Mouse (Mus musculus) intestine, embryonic 16.5 days (tissue): ENCODE data around the gene Mark2. TPM values are rescaled to one million over a fixed set of nuclear protein-coding genes. Genes with fewer than 3 reads are reported as not detected.
A peak's percentile ranks its signal among the peaks of the same experiment; 100 is the strongest.

ENCODE experiments used
- ATAC-seq: fragments of 200-750 bp; cut with Nextera tagmentation; 2 replicates; pipeline ENCODE4 v1.8.0; 2017; ENCODE audit warnings: moderate TSS enrichment, moderate library complexity
- H3K27ac ChIP-seq: fragments of 300-500 bp; sonication (generic); 2 replicates; pipeline ENCODE4 v1.5.1; 2014; ENCODE audit warnings: mild to moderate bottlenecking, low read length
- H3K27me3 ChIP-seq: fragments of 300-500 bp; sonication (generic); replicated peaks from 2 replicates; pipeline ENCODE4 v1.6.1; 2014; ENCODE audit warnings: low read length, control low read depth, mixed read lengths; ENCODE audit not compliant: control insufficient read depth, insufficient read depth
- H3K36me3 ChIP-seq: fragments of 300-500 bp; sonication (generic); 2 replicates; pipeline ENCODE4 v1.6.1; 2014; ENCODE audit warnings: low read length, control low read depth; ENCODE audit not compliant: control insufficient read depth, insufficient read depth
- H3K4me1 ChIP-seq: fragments of 300-500 bp; sonication (generic); 2 replicates; pipeline ENCODE4 v1.6.1; 2014; ENCODE audit warnings: low read length, control low read depth, mixed read lengths; ENCODE audit not compliant: control insufficient read depth, insufficient read depth
- H3K4me2 ChIP-seq: fragments of 300-500 bp; sonication (generic); 2 replicates; pipeline ENCODE4 v1.6.1; 2014; ENCODE audit warnings: low read depth, low read length, control low read depth
- H3K4me3 ChIP-seq: fragments of 300-500 bp; sonication (generic); 2 replicates; pipeline ENCODE4 v1.5.1; 2014; ENCODE audit warnings: mild to moderate bottlenecking, low read length
- H3K9ac ChIP-seq: fragments of 300-500 bp; sonication (generic); 2 replicates; pipeline ENCODE4 v1.6.1; 2014; ENCODE audit warnings: low read depth, low read length
- H3K9me3 ChIP-seq: fragments of 300-500 bp; sonication (generic); 2 replicates; pipeline ENCODE4 v1.6.1; 2016; ENCODE audit warnings: low read length, control low read depth; ENCODE audit not compliant: control insufficient read depth
- WGBS: fragments of 180-500 bp; shearing (Covaris S2); extraction: QIAGEN DNeasy Blood & Tissue Kit; methylation state at CpG from one replicate; pipeline ENCODE4 v1.1.7; 2014; 5-methylcytosine and 5-hydroxymethylcytosine counted together
- polyA plus RNA-seq: library from polyadenylated mRNA; unstranded; fragments of >200 nt; fragmentation: Nextera tagmentation; extraction: Ambion mirVana; gene quantifications from 2 replicates; pipeline ENCODE4 v1.2.1, GENCODE M21; 2015

Mark2 gene
- polyA plus RNA-seq, 1 experiment from 2014 or later: 39.1 TPM

GRCm38 (mm10) chr19:7273486-7273885, 68.2 kb downstream of the Mark2 start:
- H3K36me3 ChIP-seq: peaks cover 26% of the 10 kb centered on the region

GRCm38 (mm10) chr19:7269290-7270044, 72.2 kb downstream of the Mark2 start:
- ATAC-seq: no peak
- Histone ChIP-seq H3K4me2 (peak overlapping the region; percentile 92), H3K27ac (no peak overlapping the region), H3K36me3 (peaks cover 16% of the 10 kb centered on the region), H3K9me3 (no peaks in the 10 kb centered on the region), H3K4me3 (peak overlapping the region; percentile 76), H3K9ac (peak overlapping the region; percentile 87), H3K27me3 (no peaks in the 10 kb centered on the region), H3K4me1 (peaks cover 45% of the 10 kb centered on the region)
- 18% methylated on average over 11 of the region's 11 CpGs for WGBS

More at GRCm38 (mm10) chr19:7273486-7273885, 68.2 kb downstream of the Mark2 start:
- peaks cover 14% of the 10 kb centered on the region for H3K4me1 ChIP-seq
- no peak overlapping the region for H3K27ac ChIP-seq
- 94% methylated on average over 4 of the region's 4 CpGs for WGBS
- ATAC-seq: no peak
- H3K4me2 ChIP-seq: no peak overlapping the region
- H3K9me3 ChIP-seq: no peaks in the 10 kb centered on the region
- H3K27me3 ChIP-seq: no peaks in the 10 kb centered on the region
- H3K9ac ChIP-seq: no peak overlapping the region
- H3K4me3 ChIP-seq: no peak overlapping the region

- peak overlapping the region; percentile 83 for H3K27ac ChIP-seq
- 0% methylated on average over 30 of the region's 30 CpGs for WGBS
- peak overlapping the region; percentile 87 for H3K9ac ChIP-seq
- peaks cover 49% of the 10 kb centered on the region for H3K4me1 ChIP-seq
- H3K27me3 ChIP-seq: no peaks in the 10 kb centered on the region
- peaks cover 11% of the 10 kb centered on the region for H3K36me3 ChIP-seq
- peak overlapping the region; percentile 76 for H3K4me3 ChIP-seq
- H3K4me2 ChIP-seq: peak overlapping the region; percentile 92
- ATAC-seq: peak; percentile 24
- no peaks in the 10 kb centered on the region for H3K9me3 ChIP-seq
These were observed 73.0 kb downstream of the Mark2 start for GRCm38 (mm10) chr19:7268722-7269090.

GRCm38 (mm10) chr19:7267781-7268721, 73.6 kb downstream of the Mark2 start:
- peaks cover 49% of the 10 kb centered on the region for H3K4me1 ChIP-seq

GRCm38 (mm10) chr19:7267091-7267741, 74.4 kb downstream of the Mark2 start, which contains the start of gene Rcor2:
TSS of gene Rcor2 (plus strand) at chr19:7267325.
- WGBS: 5% methylated on average over 28 of the region's 28 CpGs
- peaks cover 49% of the 10 kb centered on the region for H3K4me1 ChIP-seq
- peak within 1 kb of the TSS; percentile 92 for H3K4me2 ChIP-seq
- no peaks in the 10 kb centered on the region for H3K27me3 ChIP-seq
- peak within 1 kb of the TSS; percentile 83 for H3K27ac ChIP-seq
- 0 out of 2 replicates have a peak, but pooled peaks cover 8% of the 10 kb centered on the region for H3K36me3 ChIP-seq
- ATAC-seq: peak; percentile 36
- H3K4me3 ChIP-seq: peak within 1 kb of the TSS; percentile 76
- H3K9me3 ChIP-seq: no peaks in the 10 kb centered on the region
- peak within 1 kb of the TSS; percentile 87 for H3K9ac ChIP-seq

More at GRCm38 (mm10) chr19:7267781-7268721, 73.6 kb downstream of the Mark2 start:
- under 1% methylated on average over 82 of the region's 97 CpGs for WGBS
- H3K4me2 ChIP-seq: peak overlapping the region; percentile 92
- peak; percentile 61 for ATAC-seq
- H3K27ac ChIP-seq: peak overlapping the region; percentile 83
- H3K9ac ChIP-seq: peak overlapping the region; percentile 87
- H3K9me3 ChIP-seq: no peaks in the 10 kb centered on the region
- no peaks in the 10 kb centered on the region for H3K27me3 ChIP-seq
- 0 out of 2 replicates have a peak, but pooled peaks cover 8% of the 10 kb centered on the region for H3K36me3 ChIP-seq
- H3K4me3 ChIP-seq: peak overlapping the region; percentile 76

GRCm38 (mm10) chr19:7266421-7266831, 75.2 kb downstream of the Mark2 start:
- H3K4me1 ChIP-seq: peaks cover 49% of the 10 kb centered on the region
- H3K9ac ChIP-seq: peak overlapping the region; percentile 87
- WGBS: 55% methylated on average over 4 of the region's 4 CpGs
- peak overlapping the region; percentile 70 for H3K27ac ChIP-seq
- no peak overlapping the region for H3K4me3 ChIP-seq
- ATAC-seq: no peak
- H3K9me3 ChIP-seq: no peaks in the 10 kb centered on the region
- H3K36me3 ChIP-seq: 0 out of 2 replicates have a peak, but pooled peaks cover 8% of the 10 kb centered on the region
- H3K27me3 ChIP-seq: no peaks in the 10 kb centered on the region
- H3K4me2 ChIP-seq: peak overlapping the region; percentile 7

- Histone ChIP-seq H3K4me2 (peak overlapping the region; percentile 7), H3K9me3 (no peaks in the 10 kb centered on the region), H3K27me3 (no peaks in the 10 kb centered on the region), H3K36me3 (0 out of 2 replicates have a peak, but pooled peaks cover under 1% of the 10 kb centered on the region), H3K9ac (peak overlapping the region; percentile 50), H3K4me1 (peaks cover 46% of the 10 kb centered on the region), H3K4me3 (no peak overlapping the region), H3K27ac (peak overlapping the region; percentile 70)
- peak; percentile 52 for ATAC-seq
- 20% methylated on average over 14 of the region's 14 CpGs for WGBS
These were observed 76.0 kb downstream of the Mark2 start for GRCm38 (mm10) chr19:7265478-7266191.

- Histone ChIP-seq H3K4me2 (no peak overlapping the region), H3K36me3 (no peaks in the 10 kb centered on the region), H3K4me3 (no peak overlapping the region), H3K9me3 (no peaks in the 10 kb centered on the region), H3K27me3 (no peaks in the 10 kb centered on the region), H3K4me1 (peaks cover 44% of the 10 kb centered on the region), H3K9ac (peak overlapping the region; percentile 23; the same call in 1 of the 2 replicates), H3K27ac (peak overlapping the region; percentile 70)
- ATAC-seq: no peak
- WGBS: 29% methylated on average over 6 of the region's 6 CpGs
These were observed 76.8 kb downstream of the Mark2 start for GRCm38 (mm10) chr19:7264766-7265331.
